Mouse (Mus musculus) CH12.LX (cell line): ENCODE measurements around the gene Brat1. TPM values are rescaled to one million over a fixed set of nuclear protein-coding genes. Genes with fewer than 3 reads are reported as not detected.
A peak's percentile ranks its signal among the peaks of the same experiment; 100 is the strongest.

Experiments
- DNase-seq: peaks from one replicate; pipeline ENCODE4 v3.0.0-alpha.2; 2013; ENCODE audit errors: extremely low read depth
- H3K27ac ChIP-seq: 2 replicates; pipeline ENCODE4 v1.5.1; 2012; ENCODE audit warnings: low read depth, mild to moderate bottlenecking, control low read depth, moderate library complexity; ENCODE audit not compliant: insufficient read depth
- H3K27me3 ChIP-seq: replicated peaks from 2 replicates; pipeline ENCODE3; 2012; ENCODE audit warnings: inconsistent platforms
- H3K36me3 ChIP-seq, 2 experiments: replicated peaks in 1 of 2; 2 replicates each; pipeline versions ENCODE3 to v1.6.1; 2012; ENCODE audit warnings: inconsistent platforms in 1 of 2, low read length in 1 of 2, mild to moderate bottlenecking in 1 of 2, mixed read lengths in 1 of 2, moderate library complexity in 1 of 2; ENCODE audit not compliant: control insufficient read depth in 1 of 2, insufficient read depth in 1 of 2
- H3K4me1 ChIP-seq, 2 experiments: 2 replicates each; pipeline ENCODE4 v1.6.1; 2012; ENCODE audit warnings: inconsistent platforms in 1 of 2, moderate library complexity in 1 of 2; ENCODE audit not compliant: insufficient read depth in 2 of 2, control insufficient read depth in 1 of 2
- H3K4me2 ChIP-seq: 2 replicates; pipeline ENCODE4 v1.6.1; 2012; ENCODE audit warnings: low read depth, mild to moderate bottlenecking, control low read depth; ENCODE audit not compliant: poor library complexity, insufficient read depth, severe bottlenecking
- H3K4me3 ChIP-seq, 3 experiments: fragments of 150-350 bp in 1 of 3; sonication (generic) in 1 of 3; replicated peaks in 1 of 3; 2 replicates each; pipeline versions ENCODE3 to v1.5.1; 2011 to 2012; ENCODE audit warnings: low read depth in 2 of 3, low read length in 2 of 3, mild to moderate bottlenecking in 2 of 3, moderate library complexity in 2 of 3, control low read depth in 1 of 3, improper control_type of control experiment in 1 of 3, inconsistent platforms in 1 of 3, mixed read lengths in 1 of 3; ENCODE audit not compliant: poor library complexity in 1 of 3
- H3K79me2 ChIP-seq: replicated peaks from 2 replicates; pipeline ENCODE4 v1.6.1; 2012; ENCODE audit warnings: mild to moderate bottlenecking, moderate library complexity; ENCODE audit not compliant: control insufficient read depth, poor library complexity, insufficient read depth, severe bottlenecking; ENCODE audit errors: extremely low read depth
- H3K9ac ChIP-seq: 2 replicates; pipeline ENCODE4 v1.6.1; 2012; ENCODE audit warnings: low read depth, mild to moderate bottlenecking, control low read depth, moderate library complexity; ENCODE audit not compliant: insufficient read depth
- H3K9me3 ChIP-seq: replicated peaks from 2 replicates; pipeline ENCODE3; 2012; ENCODE audit warnings: low read length, inconsistent platforms, mixed read lengths
- CTCF ChIP-seq, 2 experiments: IDR thresholded peaks in 1 of 2; conservative IDR thresholded peaks in 1 of 2; 2 replicates each; pipeline ENCODE4 v1.5.1; 2011 to 2012; ENCODE audit warnings: low read depth in 2 of 2, low read length in 2 of 2, improper control_type of control experiment in 1 of 2, inconsistent platforms in 1 of 2, mild to moderate bottlenecking in 1 of 2, moderate library complexity in 1 of 2
- EP300 ChIP-seq: IDR thresholded peaks from 2 replicates; pipeline ENCODE4 v1.6.1; 2011; ENCODE audit warnings: low read length, improper control_type of control experiment
- IRF4 ChIP-seq: IDR thresholded peaks from 2 replicates; pipeline ENCODE4 v1.6.1; 2014; ENCODE audit warnings: low read depth, mild to moderate bottlenecking, inconsistent platforms, low read length, improper control_type of control experiment
- JUN ChIP-seq: IDR thresholded peaks from 2 replicates; pipeline ENCODE4 v1.6.1; 2011; ENCODE audit warnings: low read depth, mild to moderate bottlenecking, low read length, improper control_type of control experiment, moderate library complexity; ENCODE audit not compliant: insufficient read depth
- KAT2A ChIP-seq: IDR thresholded peaks from 2 replicates; pipeline ENCODE4 v1.6.1; 2012; ENCODE audit warnings: low read length, improper control_type of control experiment, inconsistent platforms; ENCODE audit not compliant: insufficient replicate concordance
- MAZ ChIP-seq: IDR thresholded peaks from 2 replicates; pipeline ENCODE4 v1.6.1; 2012; ENCODE audit warnings: low read depth, mild to moderate bottlenecking, inconsistent platforms, low read length, improper control_type of control experiment, moderate library complexity
- NELFE ChIP-seq: IDR thresholded peaks from 2 replicates; pipeline ENCODE4 v1.6.1; 2011; ENCODE audit warnings: low read depth, low read length, improper control_type of control experiment
- PAX5 ChIP-seq: IDR thresholded peaks from 2 replicates; pipeline ENCODE4 v1.6.1; 2012; ENCODE audit warnings: low read length, inconsistent platforms, mixed read lengths
- POLR2A ChIP-seq: IDR thresholded peaks from 2 replicates; pipeline ENCODE4 v1.6.1; 2011; ENCODE audit warnings: low read depth, mild to moderate bottlenecking, improper control_type of control experiment, low read length
- SIN3A ChIP-seq: IDR thresholded peaks from 2 replicates; pipeline ENCODE4 v1.6.1; 2012; ENCODE audit warnings: low read length, improper control_type of control experiment, inconsistent platforms
- SMC3 ChIP-seq: IDR thresholded peaks from 2 replicates; pipeline ENCODE4 v1.6.1; 2011; ENCODE audit warnings: low read depth, low read length, improper control_type of control experiment
- UBTF ChIP-seq: IDR thresholded peaks from 2 replicates; pipeline ENCODE4 v1.6.1; 2012; ENCODE audit warnings: low read depth, mild to moderate bottlenecking, inconsistent platforms, low read length, improper control_type of control experiment, moderate library complexity
- USF1 ChIP-seq: IDR thresholded peaks from 2 replicates; pipeline ENCODE4 v1.6.1; 2014; ENCODE audit warnings: low read depth, mild to moderate bottlenecking, inconsistent platforms, low read length, improper control_type of control experiment
- USF2 ChIP-seq: conservative IDR thresholded peaks from 2 replicates; pipeline ENCODE4 v1.6.1; 2011; ENCODE audit warnings: low read depth, low read length, improper control_type of control experiment
- ZMIZ1 ChIP-seq: IDR thresholded peaks from 2 replicates; pipeline ENCODE4 v1.6.1; 2012; ENCODE audit warnings: low read depth, mild to moderate bottlenecking, inconsistent platforms, low read length, improper control_type of control experiment
- ZNF384 ChIP-seq: IDR thresholded peaks from 2 replicates; pipeline ENCODE4 v1.6.1; 2012; ENCODE audit warnings: low read depth, low read length, improper control_type of control experiment, inconsistent platforms
- dilution Hi-C: fragments of 300-500 bp; cut with MboI; formaldehyde crosslinking; loops from 2 replicates; pipeline ENCODE4 v1.14.3; 2020; ENCODE audit warnings: low sequenced_read_pairs; ENCODE audit not compliant: extremely low pct_unique_long_range_greater_than_20kb, extremely low pct_ligation_motif_present
- in situ Hi-C: fragments of 300-500 bp; cut with MboI; formaldehyde crosslinking; loops from 3 replicates; pipeline ENCODE4 v1.14.3; 2019; ENCODE audit warnings: low sequenced_read_pairs, low pct_ligation_motif_present, low pct_unique_long_range_greater_than_20kb, mixed read lengths
- polyA plus RNA-seq: library from polyadenylated mRNA; unstranded; fragments of >175 nt; gene quantifications from 2 replicates; pipeline ENCODE4 v1.2.1, GENCODE M21; 2012; ENCODE audit warnings: low read depth; ENCODE audit not compliant: insufficient read length
- total RNA-seq, 2 experiments: library from RNA; depleted of rRNA; stranded (reverse); fragments of 300-350 nt in 1 of 2; fragments of >200 nt in 1 of 2; gene quantifications; 2 replicates each; pipeline ENCODE4 v1.2.3; 2012 to 2014

The Brat1 gene
- total and polyA plus RNA-seq, 3 experiments: 9.8 to 15.0 (median 10.9) TPM

GRCm38 (mm10) chr5:140732195-140732594 is 27.4 kb downstream of the Brat1 start:
- H3K9me3 ChIP-seq: no peaks in the 10 kb centered on the region
- no peaks in the 10 kb centered on the region for H3K36me3 ChIP-seq
- TF ChIP-seq CTCF (conservative IDR thresholded peaks at IDR 0.05 in 1 of 2, IDR thresholded peaks at IDR 0.05 in 1 of 2; ENCODE audit: low read depth in 2 of 2, low read length in 2 of 2) (peak; percentile 17 to 43; a peak in 3 of 4 replicates), USF2 (no peak), SMC3 (peak; percentile 7; the same call in 1 of the 2 replicates), USF1 (no peak)
- in situ Hi-C loops: no loop called here
- no peak overlapping the region for H3K9ac ChIP-seq
- H3K27me3 ChIP-seq: no peaks in the 10 kb centered on the region
- H3K4me1 ChIP-seq: peaks cover 10 to 33% of the 10 kb centered on the region in 2 experiments; a peak in 3 of 4 replicates
- no peak overlapping the region for H3K4me2 ChIP-seq
- H3K27ac ChIP-seq: no peak overlapping the region
- dilution Hi-C loops: no loop called here
- DNase-seq: peak; percentile 33
- no peaks in the 10 kb centered on the region for H3K79me2 ChIP-seq
- no peak overlapping the region for H3K4me3 ChIP-seq

GRCm38 (mm10) chr5:140733336-140733735 is 28.5 kb downstream of the Brat1 start:
- Histone ChIP-seq H3K9me3 (no peaks in the 10 kb centered on the region), H3K79me2 (no peaks in the 10 kb centered on the region), H3K27ac (no peak overlapping the region), H3K4me3 (no peak overlapping the region)
- dilution Hi-C loops: no loop called here
- no peak for TF ChIP-seq POLR2A
- no peak for TF ChIP-seq KAT2A
- peak; percentile 57; the same call in 1 of the 2 replicates for TF ChIP-seq EP300
- TF ChIP-seq IRF4: peak; percentile 79
- TF ChIP-seq, all 38 proteins: peak for 2
- H3K9ac ChIP-seq: no peak overlapping the region
- no peaks in the 10 kb centered on the region for H3K27me3 ChIP-seq
- H3K36me3 ChIP-seq: no peaks in the 10 kb centered on the region
- in situ Hi-C loops: no loop called here
- peaks cover 11 to 42% of the 10 kb centered on the region in 2 experiments; a peak in 3 of 4 replicates for H3K4me1 ChIP-seq
- no peak overlapping the region for H3K4me2 ChIP-seq
- peak; percentile 48 for DNase-seq

- Histone ChIP-seq H3K9me3 (no peaks in the 10 kb centered on the region), H3K79me2 (no peaks in the 10 kb centered on the region), H3K4me3 (no peak overlapping the region), H3K4me2 (no peak overlapping the region), H3K27me3 (no peaks in the 10 kb centered on the region), H3K27ac (no peak overlapping the region), H3K4me1 (peaks cover 14 to 49% of the 10 kb centered on the region in 2 experiments; a peak in 3 of 4 replicates), H3K9ac (no peak overlapping the region), H3K36me3 (no peaks in the 10 kb centered on the region)
- in situ Hi-C loops: no loop called here
- TF ChIP-seq SIN3A (no peak), SMC3 (no peak), CTCF (conservative IDR thresholded peaks at IDR 0.05 in 1 of 2, IDR thresholded peaks at IDR 0.05 in 1 of 2; ENCODE audit: low read depth in 2 of 2, low read length in 2 of 2) (no peak), ZMIZ1 (no peak), ZNF384 (no peak), JUN (no peak), PAX5 (no peak), MAZ (no peak), NELFE (no peak), UBTF (no peak), KAT2A (no peak)
- no peak for DNase-seq
- dilution Hi-C loops: no loop called here
Observed at GRCm38 (mm10) chr5:140735297-140735696, 30.5 kb downstream of the Brat1 start.
